Mouse (Mus musculus): ENCODE data around the gene Arhgef10l. TPM values are rescaled to one million over a fixed set of nuclear protein-coding genes. Genes with fewer than 3 reads are reported as not detected.

Gene Arhgef10l
- polyA plus RNA-seq, 1 experiment from 2014 or later, result 5.4 TPM

GRCm38 (mm10) chr4:140475194-140475593, 190.6 kb downstream of the Arhgef10l start:
- Histone ChIP-seq H3K36me3 (ENCODE audit: control insufficient read depth, insufficient read depth) (no peaks in the 10 kb centered on the region), H3K9ac (ENCODE audit: low read depth, low read length) (no peak overlapping the region), H3K4me3 (ENCODE audit: low read depth, low read length) (no peak overlapping the region), H3K9me3 (ENCODE audit: control insufficient read depth) (no peaks in the 10 kb centered on the region), H3K4me2 (replicated peaks; ENCODE audit: low read depth) (no peak overlapping the region), H3K27ac (ENCODE audit: low read depth, low read length) (no peak overlapping the region), H3K27me3 (replicated peaks; ENCODE audit: control insufficient read depth, insufficient read depth, low read length) (no peaks in the 10 kb centered on the region), H3K4me1 (replicated peaks; ENCODE audit: control insufficient read depth, insufficient read depth, low read length) (no peaks in the 10 kb centered on the region)
- 63% methylated on average over 8 of the region's 8 CpGs for WGBS
- no peak for ATAC-seq
- no peak for TF ChIP-seq CTCF (IDR thresholded peaks at IDR 0.05; ENCODE audit: low read depth)

GRCm38 (mm10) chr4:140469760-140470452, 195.9 kb downstream of the Arhgef10l start:
- no peak overlapping the region for H3K27ac ChIP-seq (ENCODE audit: low read depth, low read length)
- no peak; the same call in 1 of the 2 replicates for TF ChIP-seq CTCF (IDR thresholded peaks at IDR 0.05; ENCODE audit: low read depth)
- H3K27me3 ChIP-seq (replicated peaks; ENCODE audit: control insufficient read depth, insufficient read depth, low read length), result no peaks in the 10 kb centered on the region
- H3K4me2 ChIP-seq (replicated peaks; ENCODE audit: low read depth), result no peak overlapping the region
- H3K4me1 ChIP-seq (replicated peaks; ENCODE audit: control insufficient read depth, insufficient read depth, low read length), result no peaks in the 10 kb centered on the region
- no peaks in the 10 kb centered on the region for H3K36me3 ChIP-seq (ENCODE audit: control insufficient read depth, insufficient read depth)
- H3K9ac ChIP-seq (ENCODE audit: low read depth, low read length), result no peak overlapping the region
- ATAC-seq, result no peak
- no peaks in the 10 kb centered on the region for H3K9me3 ChIP-seq (ENCODE audit: control insufficient read depth)
- WGBS, result 61% methylated on average over 13 of the region's 13 CpGs
- H3K4me3 ChIP-seq (ENCODE audit: low read depth, low read length), result no peak overlapping the region

GRCm38 (mm10) chr4:140467254-140467791, 198.5 kb downstream of the Arhgef10l start:
- Histone ChIP-seq H3K27ac (ENCODE audit: low read depth, low read length) (no peak overlapping the region), H3K9me3 (ENCODE audit: control insufficient read depth) (no peaks in the 10 kb centered on the region), H3K4me3 (ENCODE audit: low read depth, low read length) (no peak overlapping the region), H3K36me3 (ENCODE audit: control insufficient read depth, insufficient read depth) (no peaks in the 10 kb centered on the region), H3K9ac (ENCODE audit: low read depth, low read length) (no peak overlapping the region), H3K4me1 (replicated peaks; ENCODE audit: control insufficient read depth, insufficient read depth, low read length) (no peaks in the 10 kb centered on the region), H3K27me3 (replicated peaks; ENCODE audit: control insufficient read depth, insufficient read depth, low read length) (no peaks in the 10 kb centered on the region), H3K4me2 (replicated peaks; ENCODE audit: low read depth) (no peak overlapping the region)
- TF ChIP-seq CTCF (IDR thresholded peaks at IDR 0.05; ENCODE audit: low read depth), result no peak
- WGBS, result 68% methylated on average over 17 of the region's 17 CpGs
- ATAC-seq, result no peak

Small RNAs within 50 kb of the gene (microRNA-seq; reads per million reads assigned to microRNA genes)
- gene Gm23045, result not detected

Other genes starting within 250 kb of the Arhgef10l start
- gene Rcc2, start 34.5 kb upstream of the Arhgef10l start, polyA plus RNA-seq (2015; fragmentation: Nextera tagmentation; extraction: Ambion mirVana), result 14.6 and 15.6 TPM in 2 replicates
- not detected in 2 replicates for gene Padi6, start 76.6 kb upstream of the Arhgef10l start, polyA plus RNA-seq (2015; fragmentation: Nextera tagmentation; extraction: Ambion mirVana)
- gene Padi4, start 108.2 kb upstream of the Arhgef10l start, polyA plus RNA-seq (2015; fragmentation: Nextera tagmentation; extraction: Ambion mirVana), result 5.4 and 5.5 TPM in 2 replicates
- 0.83 and 0.85 TPM in 2 replicates for gene Padi3, start 144.6 kb upstream of the Arhgef10l start, polyA plus RNA-seq (2015; fragmentation: Nextera tagmentation; extraction: Ambion mirVana)
- gene Padi1, start 179.8 kb upstream of the Arhgef10l start, polyA plus RNA-seq (2015; fragmentation: Nextera tagmentation; extraction: Ambion mirVana), result 0.37 and 0.47 TPM in 2 replicates
- 1.1 and 1.2 TPM in 2 replicates for gene Padi2, start 240.3 kb upstream of the Arhgef10l start, polyA plus RNA-seq (2015; fragmentation: Nextera tagmentation; extraction: Ambion mirVana)